Mouse (Mus musculus): Measurements from ENCODE around the gene Uaca.

GRCm38 (mm10) chr9:60832233-60832632, 37.9 kb downstream of the Uaca start:
- TF ChIP-seq CTCF (IDR thresholded peaks at IDR 0.05), result no peak
- TF ChIP-seq EP300 (IDR thresholded peaks at IDR 0.05), result no peak

Data from lung, postnatal 0 days (tissue).